Mouse (Mus musculus): ENCODE measurements around the gene Psmb9. TPM values are rescaled to one million over a fixed set of nuclear protein-coding genes. Genes with fewer than 3 reads are reported as not detected.
"Not testable (repeated sequence)": the region's sequence is repeated elsewhere in the genome, so short reads cannot be mapped to it uniquely, and the experiment has no call there.

Gene Psmb9
- polyA plus RNA-seq (2015; fragmentation: Nextera tagmentation; extraction: Ambion mirVana) = 7.3 and 7.7 TPM in 2 replicates

DNA sequence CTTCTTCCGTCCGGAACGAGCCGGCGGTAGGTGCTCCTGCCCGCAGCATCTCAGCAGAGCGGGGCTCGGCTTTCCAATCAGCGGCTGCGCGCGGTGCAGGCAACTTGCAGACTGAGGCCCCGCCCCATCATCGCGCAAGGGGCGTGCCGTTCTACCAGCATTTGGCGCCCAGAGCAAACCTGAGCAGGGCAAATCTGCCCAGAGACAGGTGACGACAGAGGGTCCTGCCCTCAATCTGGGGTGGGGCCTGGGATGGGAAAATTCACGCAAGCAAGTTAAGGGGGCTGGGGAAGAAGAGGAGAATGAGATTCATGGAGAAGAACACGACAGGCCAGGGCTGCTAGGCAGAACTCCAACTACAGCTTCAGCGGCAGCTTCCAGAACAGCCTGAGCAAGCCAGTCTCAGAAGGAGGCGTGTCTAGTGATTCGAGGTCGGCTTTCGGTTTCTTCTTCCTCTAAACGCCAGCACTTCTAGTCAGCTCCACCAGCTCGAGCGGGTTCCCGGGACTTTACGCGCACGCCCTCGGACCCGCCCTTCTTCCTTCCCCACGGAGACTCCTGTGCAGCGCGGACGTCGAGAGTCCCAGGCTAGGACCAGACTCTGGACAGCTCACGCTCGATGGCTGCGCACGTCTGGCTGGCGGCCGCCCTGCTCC lies at the start of gene Psmb9, which contains the start of gene Tap1:
TSS of gene Psmb9 (minus strand) at position 504 of the 656 bp plus-strand sequence.
TSS of gene Tap1 (plus strand) at position 293 of the 656 bp plus-strand sequence.
- Histone ChIP-seq H3K27ac (ENCODE audit: low read length) (peak within 1 kb of the TSS; percentile 71), H3K4me3 (replicated peaks; ENCODE audit: low read length) (peak within 1 kb of the TSS; percentile 56), H3K36me3 (ENCODE audit: control insufficient read depth, insufficient read depth, low read length) (no peaks in the 10 kb centered on the region), H3K27me3 (ENCODE audit: control insufficient read depth, insufficient read depth, low read length) (peaks cover 17% of the 10 kb centered on the region), H3K9ac (ENCODE audit: low read length) (peak within 1 kb of the TSS; percentile 81), H3K4me2 (ENCODE audit: low read depth, low read length) (peak within 1 kb of the TSS; percentile 99), H3K9me3 (replicated peaks; ENCODE audit: control insufficient read depth, low read length) (no peaks in the 10 kb centered on the region), H3K4me1 (ENCODE audit: control insufficient read depth, insufficient read depth, low read length) (peaks cover 8% of the 10 kb centered on the region; the same call in 1 of the 2 replicates)
- peak; percentile 97 for ATAC-seq (ENCODE audit: insufficient read depth, low FRiP score)
- under 1% methylated on average over 46 of the region's 46 CpGs for WGBS

DNA sequence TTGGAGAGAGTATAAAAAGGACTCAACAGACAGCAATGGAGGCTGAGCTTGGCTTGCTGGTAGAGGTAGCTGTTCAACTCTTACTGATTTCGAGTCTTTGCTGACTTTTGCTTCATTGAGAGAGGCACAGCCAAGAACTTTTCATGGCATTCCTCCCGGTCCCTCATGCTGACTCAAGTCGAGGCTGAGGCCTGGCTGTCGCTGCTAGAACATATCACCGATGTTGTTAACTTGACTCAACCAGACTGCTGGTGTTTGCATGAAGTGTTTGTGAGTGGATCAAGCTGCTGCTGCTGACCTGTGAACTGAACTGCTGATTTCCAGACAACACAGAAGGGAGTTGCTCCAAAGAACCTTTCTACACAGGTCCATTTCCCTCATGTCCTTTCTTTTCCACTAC lies 49.1 kb upstream of the Psmb9 start:
- H3K9ac ChIP-seq (ENCODE audit: low read length) = no peak overlapping the region
- no peaks in the 10 kb centered on the region for H3K36me3 ChIP-seq (ENCODE audit: control insufficient read depth, insufficient read depth, low read length)
- H3K4me2 ChIP-seq (ENCODE audit: low read depth, low read length) = no peak overlapping the region
- no peak overlapping the region for H3K27ac ChIP-seq (ENCODE audit: low read length)
- no peaks in the 10 kb centered on the region for H3K4me1 ChIP-seq (ENCODE audit: control insufficient read depth, insufficient read depth, low read length)
- peaks cover 5% of the 10 kb centered on the region; the same call in 1 of the 2 replicates for H3K9me3 ChIP-seq (replicated peaks; ENCODE audit: control insufficient read depth, low read length)
- ATAC-seq (ENCODE audit: insufficient read depth, low FRiP score) = no peak
- H3K4me3 ChIP-seq (replicated peaks; ENCODE audit: low read length) = no peak overlapping the region
- H3K27me3 ChIP-seq (ENCODE audit: control insufficient read depth, insufficient read depth, low read length) = no peaks in the 10 kb centered on the region; the same call in 1 of the 2 replicates
- WGBS = 66% methylated on average over 5 of the region's 5 CpGs

DNA sequence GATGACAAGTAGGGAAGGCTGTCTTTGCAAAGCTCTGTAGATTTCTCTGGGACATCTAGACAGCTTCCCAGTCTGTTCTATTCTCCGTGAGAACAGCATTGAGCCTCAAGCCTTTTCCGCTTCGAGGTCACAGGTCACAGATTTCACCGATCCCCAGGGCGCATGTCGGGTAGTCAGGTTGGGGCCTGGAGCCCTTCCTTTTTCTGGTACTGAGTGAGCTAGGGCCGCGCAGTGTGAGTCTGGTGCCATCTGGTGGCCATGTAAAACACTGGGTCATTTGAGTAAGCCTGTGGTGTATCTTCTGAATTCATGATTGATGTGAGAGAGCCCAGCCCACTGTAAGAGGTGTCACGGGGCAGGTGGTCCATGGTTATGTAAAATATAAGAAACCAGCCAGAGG lies 47.4 kb upstream of the Psmb9 start:
- Histone ChIP-seq H3K27me3 (ENCODE audit: control insufficient read depth, insufficient read depth, low read length) (no peaks in the 10 kb centered on the region; the same call in 1 of the 2 replicates), H3K4me2 (ENCODE audit: low read depth, low read length) (no peak overlapping the region), H3K9ac (ENCODE audit: low read length) (no peak overlapping the region), H3K36me3 (ENCODE audit: control insufficient read depth, insufficient read depth, low read length) (no peaks in the 10 kb centered on the region), H3K4me3 (replicated peaks; ENCODE audit: low read length) (no peak overlapping the region), H3K9me3 (replicated peaks; ENCODE audit: control insufficient read depth, low read length) (no peaks in the 10 kb centered on the region), H3K27ac (ENCODE audit: low read length) (no peak overlapping the region), H3K4me1 (ENCODE audit: control insufficient read depth, insufficient read depth, low read length) (no peaks in the 10 kb centered on the region)
- WGBS = 38% methylated on average over 9 of the region's 9 CpGs
- no peak; the same call in 1 of the 2 replicates for ATAC-seq (ENCODE audit: insufficient read depth, low FRiP score)

DNA sequence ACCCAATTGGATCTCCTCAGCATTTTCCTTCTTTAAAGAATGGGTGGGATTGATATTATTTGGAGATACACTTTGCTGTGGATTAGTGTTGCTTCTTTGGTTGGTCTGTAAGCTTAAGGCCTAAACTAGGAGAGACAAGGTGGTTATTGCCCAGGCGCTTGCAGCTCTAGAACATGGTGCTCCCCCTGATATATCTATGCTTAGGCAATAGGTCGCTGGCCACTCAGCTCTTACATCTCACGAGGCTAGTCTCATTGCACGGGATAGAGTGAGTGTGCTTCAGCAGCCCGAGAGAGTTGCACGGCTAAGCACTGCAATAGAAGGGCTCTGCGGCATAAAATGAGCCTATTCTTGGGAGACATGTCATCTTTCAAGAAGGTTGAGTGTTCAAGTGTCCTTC lies 44.5 kb upstream of the Psmb9 start:
- H3K4me3 ChIP-seq (replicated peaks; ENCODE audit: low read length); H3K9ac ChIP-seq (ENCODE audit: low read length); H3K9me3 ChIP-seq (replicated peaks; ENCODE audit: control insufficient read depth, low read length); H3K4me1 ChIP-seq (ENCODE audit: control insufficient read depth, insufficient read depth, low read length); H3K4me2 ChIP-seq (ENCODE audit: low read depth, low read length); H3K36me3 ChIP-seq (ENCODE audit: control insufficient read depth, insufficient read depth, low read length); H3K27ac ChIP-seq (ENCODE audit: low read length); H3K27me3 ChIP-seq (ENCODE audit: control insufficient read depth, insufficient read depth, low read length); ATAC-seq (ENCODE audit: insufficient read depth, low FRiP score): not testable (repeated sequence)
- 78% methylated on average over 4 of the region's 7 CpGs for WGBS

DNA sequence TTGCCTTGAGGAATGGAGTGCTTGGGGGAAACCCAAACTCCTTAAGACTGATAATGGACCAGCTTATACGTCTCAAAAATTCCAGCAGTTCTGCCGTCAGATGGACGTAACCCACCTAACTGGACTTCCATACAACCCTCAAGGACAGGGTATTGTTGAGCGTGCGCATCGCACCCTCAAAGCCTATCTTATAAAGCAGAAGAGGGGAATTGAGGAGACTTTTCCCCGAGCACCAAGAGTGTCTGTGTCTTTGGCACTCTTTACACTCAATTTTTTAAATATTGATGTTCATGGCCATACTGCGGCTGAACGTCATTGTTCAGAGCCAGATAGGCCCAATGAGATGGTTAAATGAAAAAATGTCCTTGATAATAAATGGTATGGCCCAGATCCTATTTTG lies 43.4 kb upstream of the Psmb9 start:
- not testable (repeated sequence) for H3K9ac ChIP-seq (ENCODE audit: low read length); H3K27ac ChIP-seq (ENCODE audit: low read length); H3K4me2 ChIP-seq (ENCODE audit: low read depth, low read length); H3K4me1 ChIP-seq (ENCODE audit: control insufficient read depth, insufficient read depth, low read length); ATAC-seq (ENCODE audit: insufficient read depth, low FRiP score); H3K9me3 ChIP-seq (replicated peaks; ENCODE audit: control insufficient read depth, low read length); H3K36me3 ChIP-seq (ENCODE audit: control insufficient read depth, insufficient read depth, low read length); H3K4me3 ChIP-seq (replicated peaks; ENCODE audit: low read length); H3K27me3 ChIP-seq (ENCODE audit: control insufficient read depth, insufficient read depth, low read length)
- WGBS = 95% methylated on average over 6 of the region's 9 CpGs

DNA sequence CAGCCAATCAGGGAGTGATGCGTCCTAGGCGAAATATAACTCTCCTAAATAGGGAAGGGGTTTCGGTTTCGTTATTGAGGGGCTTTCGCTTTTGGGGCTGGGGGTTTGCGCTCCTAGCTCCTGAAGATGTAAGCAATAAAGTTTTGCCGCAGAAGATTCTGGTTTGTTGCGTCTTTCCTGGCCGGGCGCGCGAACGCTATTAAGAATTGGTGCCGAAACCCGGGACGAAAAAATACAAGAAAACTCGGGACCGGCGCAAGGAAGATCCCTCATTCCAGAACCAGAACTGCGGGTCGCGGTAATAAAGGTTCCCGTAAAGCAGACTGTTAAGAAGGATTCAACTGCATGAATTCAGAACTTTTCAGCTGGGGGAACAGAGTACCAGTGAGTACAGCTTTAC lies 38.3 kb upstream of the Psmb9 start:
- H3K27me3 ChIP-seq (ENCODE audit: control insufficient read depth, insufficient read depth, low read length); H3K4me3 ChIP-seq (replicated peaks; ENCODE audit: low read length): not testable (repeated sequence)

DNA sequence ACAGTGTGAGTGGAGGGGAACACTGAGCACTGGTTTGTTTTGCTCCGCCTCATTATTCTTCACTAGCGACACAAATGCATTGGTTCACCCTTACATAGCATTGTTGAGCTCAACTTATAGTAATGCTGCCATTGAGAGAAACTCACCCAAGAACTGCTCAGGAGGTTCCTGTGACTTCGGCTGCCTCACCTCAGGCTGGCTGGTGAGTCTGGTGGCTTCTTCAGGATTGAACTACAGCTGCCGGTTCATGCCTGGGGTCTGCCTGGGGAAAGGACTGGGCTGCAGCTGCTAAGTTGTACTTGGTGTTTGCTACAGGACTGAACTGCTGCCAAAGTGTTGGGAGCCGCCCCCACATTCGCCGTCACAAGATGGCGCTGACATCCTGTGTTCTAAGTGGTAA lies 37.9 kb upstream of the Psmb9 start:
- no peaks in the 10 kb centered on the region for H3K27me3 ChIP-seq (ENCODE audit: control insufficient read depth, insufficient read depth, low read length)
- no peak overlapping the region for H3K4me3 ChIP-seq (replicated peaks; ENCODE audit: low read length)
- H3K36me3 ChIP-seq (ENCODE audit: control insufficient read depth, insufficient read depth, low read length) = no peaks in the 10 kb centered on the region
- H3K4me2 ChIP-seq (ENCODE audit: low read depth, low read length) = no peak overlapping the region
- H3K9me3 ChIP-seq (replicated peaks; ENCODE audit: control insufficient read depth, low read length) = 0 out of 2 replicates have a peak, but pooled peaks cover 4% of the 10 kb centered on the region
- 95% methylated on average over 8 of the region's 8 CpGs for WGBS
- no peaks in the 10 kb centered on the region for H3K4me1 ChIP-seq (ENCODE audit: control insufficient read depth, insufficient read depth, low read length)
- ATAC-seq (ENCODE audit: insufficient read depth, low FRiP score) = no peak
- no peak overlapping the region for H3K9ac ChIP-seq (ENCODE audit: low read length)
- no peak overlapping the region for H3K27ac ChIP-seq (ENCODE audit: low read length)

More for the DNA sequence above, 38.3 kb upstream of the Psmb9 start:
- not testable (repeated sequence) for ATAC-seq (ENCODE audit: insufficient read depth, low FRiP score); H3K36me3 ChIP-seq (ENCODE audit: control insufficient read depth, insufficient read depth, low read length); H3K4me1 ChIP-seq (ENCODE audit: control insufficient read depth, insufficient read depth, low read length); H3K4me2 ChIP-seq (ENCODE audit: low read depth, low read length); H3K9me3 ChIP-seq (replicated peaks; ENCODE audit: control insufficient read depth, low read length); H3K9ac ChIP-seq (ENCODE audit: low read length); H3K27ac ChIP-seq (ENCODE audit: low read length)
- 97% methylated on average over 13 of the region's 23 CpGs for WGBS

DNA sequence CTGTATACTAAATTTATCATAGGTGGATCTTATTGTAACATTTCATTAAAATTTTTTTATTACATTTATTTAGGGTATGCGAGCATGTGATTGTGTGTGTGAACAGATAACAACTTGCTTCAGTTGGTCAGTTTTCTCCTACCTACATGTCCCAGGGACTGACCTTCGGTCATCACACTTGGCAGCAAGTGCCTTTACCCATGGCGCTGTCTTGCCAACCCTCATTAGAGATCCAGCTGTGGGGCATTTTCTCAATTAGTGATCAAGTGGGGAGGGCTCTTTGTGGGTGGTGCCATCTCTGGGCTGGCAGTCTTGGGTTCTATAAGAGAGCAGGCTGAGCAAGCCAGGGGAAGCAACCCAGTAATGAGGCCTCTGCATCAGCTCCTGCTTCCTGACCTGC lies 37.3 kb upstream of the Psmb9 start:
- Histone ChIP-seq H3K36me3 (ENCODE audit: control insufficient read depth, insufficient read depth, low read length) (no peaks in the 10 kb centered on the region), H3K4me3 (replicated peaks; ENCODE audit: low read length) (no peak overlapping the region), H3K27me3 (ENCODE audit: control insufficient read depth, insufficient read depth, low read length) (no peaks in the 10 kb centered on the region), H3K4me2 (ENCODE audit: low read depth, low read length) (no peak overlapping the region), H3K27ac (ENCODE audit: low read length) (no peak overlapping the region), H3K9ac (ENCODE audit: low read length) (no peak overlapping the region), H3K4me1 (ENCODE audit: control insufficient read depth, insufficient read depth, low read length) (no peaks in the 10 kb centered on the region), H3K9me3 (replicated peaks; ENCODE audit: control insufficient read depth, low read length) (0 out of 2 replicates have a peak, but pooled peaks cover 4% of the 10 kb centered on the region)
- ATAC-seq (ENCODE audit: insufficient read depth, low FRiP score) = no peak
- 90% methylated on average over 3 of the region's 3 CpGs for WGBS

DNA sequence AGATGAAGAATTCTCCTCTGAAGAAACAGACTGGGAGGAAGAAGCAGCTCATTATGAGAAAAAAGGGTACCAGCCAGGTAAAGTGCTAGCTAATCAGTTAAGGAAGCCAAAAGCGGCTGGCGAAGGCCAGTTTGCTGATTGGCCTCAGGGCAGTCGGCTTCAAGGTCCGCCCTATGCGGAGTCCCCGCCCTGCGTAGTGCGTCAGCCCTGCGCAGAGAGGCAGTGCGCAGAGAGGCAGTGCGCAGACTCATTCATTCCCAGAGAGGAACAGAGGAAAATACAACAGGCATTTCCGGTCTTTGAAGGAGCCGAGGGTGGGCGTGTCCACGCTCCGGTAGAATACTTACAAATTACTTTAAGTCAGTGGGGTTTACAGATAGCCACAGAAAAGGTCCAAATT lies 32.8 kb upstream of the Psmb9 start:
- H3K9me3 ChIP-seq (replicated peaks; ENCODE audit: control insufficient read depth, low read length); H3K4me2 ChIP-seq (ENCODE audit: low read depth, low read length); H3K27me3 ChIP-seq (ENCODE audit: control insufficient read depth, insufficient read depth, low read length); H3K9ac ChIP-seq (ENCODE audit: low read length); H3K27ac ChIP-seq (ENCODE audit: low read length); ATAC-seq (ENCODE audit: insufficient read depth, low FRiP score); H3K4me3 ChIP-seq (replicated peaks; ENCODE audit: low read length); H3K36me3 ChIP-seq (ENCODE audit: control insufficient read depth, insufficient read depth, low read length); H3K4me1 ChIP-seq (ENCODE audit: control insufficient read depth, insufficient read depth, low read length): not testable (repeated sequence)
- 100% methylated on average over 4 of the region's 16 CpGs for WGBS
